Mouse (Mus musculus): ENCODE data around the gene Olfr384. TPM values are rescaled to one million over a fixed set of nuclear protein-coding genes. Genes with fewer than 3 reads are reported as not detected.
"Not testable (repeated sequence)": the region's sequence is repeated elsewhere in the genome, so short reads cannot be mapped to it uniquely, and the experiment has no call there.

The Olfr384 gene
- not detected in 2 replicates for polyA plus RNA-seq (2016; fragmentation: Nextera tagmentation; extraction: Ambion mirVana)

- peaks cover 32% of the 10 kb centered on the region; the same call in 1 of the 2 replicates for H3K9me3 ChIP-seq
- H3K4me1 ChIP-seq: no peaks in the 10 kb centered on the region
- H3K36me3 ChIP-seq (replicated peaks): no peaks in the 10 kb centered on the region
- H3K4me3 ChIP-seq: no peak within 1 kb of the TSS
- no peak within 1 kb of the TSS for H3K27ac ChIP-seq (replicated peaks)
- DNase-seq (ENCODE audit: low spot score): no peak
- no peaks in the 10 kb centered on the region for H3K27me3 ChIP-seq (replicated peaks; ENCODE audit: low read depth, poor library complexity, severe bottlenecking)
Observed at GRCm38 (mm10) chr11:73598294-73598693, at the start of gene Olfr384. Olfr384 (plus strand) TSS chr11:73598594.

GRCm38 (mm10) chr11:73579871-73580270 is 18.5 kb upstream of the Olfr384 start:
- H3K4me1 ChIP-seq: no peaks in the 10 kb centered on the region
- H3K4me3 ChIP-seq: no peak overlapping the region
- H3K27ac ChIP-seq (replicated peaks): no peak overlapping the region
- DNase-seq (ENCODE audit: low spot score): no peak
- H3K36me3 ChIP-seq (replicated peaks): no peaks in the 10 kb centered on the region
- H3K27me3 ChIP-seq (replicated peaks; ENCODE audit: low read depth, poor library complexity, severe bottlenecking): no peaks in the 10 kb centered on the region
- peaks cover 27% of the 10 kb centered on the region for H3K9me3 ChIP-seq

- not testable (repeated sequence) for H3K36me3 ChIP-seq (replicated peaks); H3K4me1 ChIP-seq; H3K27me3 ChIP-seq (replicated peaks; ENCODE audit: low read depth, poor library complexity, severe bottlenecking); DNase-seq (ENCODE audit: low spot score); H3K4me3 ChIP-seq; H3K27ac ChIP-seq (replicated peaks)
- H3K9me3 ChIP-seq: peaks cover 25% of the 10 kb centered on the region
- WGBS: 74% methylated on average over 1 of the region's 1 CpGs
Observed at GRCm38 (mm10) chr11:73583188-73583587, 15.2 kb upstream of the Olfr384 start.

DNA sequence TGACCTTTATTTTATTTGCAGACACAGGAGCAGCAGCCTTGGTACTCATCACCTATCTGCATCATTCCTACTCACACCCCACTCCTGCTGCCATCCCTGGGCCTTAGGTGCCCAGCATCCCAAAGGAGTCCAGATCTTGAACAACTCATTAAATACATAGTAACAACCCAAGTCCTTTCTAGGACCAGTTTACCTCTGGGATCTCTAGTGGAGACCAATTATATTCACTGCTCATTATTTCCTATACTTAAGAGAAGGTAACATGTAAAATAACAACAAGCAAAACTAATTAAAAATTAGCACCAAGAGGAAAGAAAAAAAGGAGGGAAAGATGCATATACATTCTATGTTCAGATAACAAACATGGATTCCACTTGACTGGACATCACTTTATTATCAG is 5.5 kb upstream of the Olfr384 start, which contains the start of gene Olfr385:
Gene Olfr385, minus strand, starts transcription at position 101 of the 400 bp plus-strand sequence.
- Histone ChIP-seq H3K9me3 (peaks cover 30% of the 10 kb centered on the region; the same call in 1 of the 2 replicates), H3K4me1 (no peaks in the 10 kb centered on the region), H3K27ac (replicated peaks) (no peak within 1 kb of the TSS), H3K36me3 (replicated peaks) (no peaks in the 10 kb centered on the region), H3K4me3 (no peak within 1 kb of the TSS), H3K27me3 (replicated peaks; ENCODE audit: low read depth, poor library complexity, severe bottlenecking) (no peaks in the 10 kb centered on the region)
- DNase-seq (ENCODE audit: low spot score): no peak

Other genes starting within 250 kb of the Olfr384 start
- not detected in 2 replicates for gene Olfr20, start 247.8 kb upstream of the Olfr384 start, polyA plus RNA-seq (2016; fragmentation: Nextera tagmentation; extraction: Ambion mirVana)
- gene Olfr376, start 227.3 kb upstream of the Olfr384 start, polyA plus RNA-seq (2016; fragmentation: Nextera tagmentation; extraction: Ambion mirVana): not detected in 2 replicates
- gene Olfr1, start 199.0 kb upstream of the Olfr384 start, polyA plus RNA-seq (2016; fragmentation: Nextera tagmentation; extraction: Ambion mirVana): not detected in 2 replicates
- gene Olfr378, start 170.1 kb upstream of the Olfr384 start, polyA plus RNA-seq (2016; fragmentation: Nextera tagmentation; extraction: Ambion mirVana): not detected in 2 replicates
- gene Olfr380, start 141.1 kb upstream of the Olfr384 start, polyA plus RNA-seq (2016; fragmentation: Nextera tagmentation; extraction: Ambion mirVana): not detected in 2 replicates
- gene Olfr381, start 107.0 kb upstream of the Olfr384 start, polyA plus RNA-seq (2016; fragmentation: Nextera tagmentation; extraction: Ambion mirVana): not detected in 2 replicates
- not detected in 2 replicates for gene Olfr382, start 81.4 kb upstream of the Olfr384 start, polyA plus RNA-seq (2016; fragmentation: Nextera tagmentation; extraction: Ambion mirVana)
- gene Olfr385, start 5.6 kb upstream of the Olfr384 start, polyA plus RNA-seq (2016; fragmentation: Nextera tagmentation; extraction: Ambion mirVana): not detected in 2 replicates
- gene Zfp735, start 90.2 kb downstream of the Olfr384 start, polyA plus RNA-seq (2016; fragmentation: Nextera tagmentation; extraction: Ambion mirVana): not detected in 2 replicates
- not detected in 2 replicates for gene Olfr389, start 182.1 kb downstream of the Olfr384 start, polyA plus RNA-seq (2016; fragmentation: Nextera tagmentation; extraction: Ambion mirVana)
- not detected in 2 replicates for gene Olfr390, start 184.4 kb downstream of the Olfr384 start, polyA plus RNA-seq (2016; fragmentation: Nextera tagmentation; extraction: Ambion mirVana)
- gene Olfr391-ps, start 204.5 kb downstream of the Olfr384 start, polyA plus RNA-seq (2016; fragmentation: Nextera tagmentation; extraction: Ambion mirVana): not detected in 2 replicates
- not detected in 2 replicates for gene Olfr392, start 218.5 kb downstream of the Olfr384 start, polyA plus RNA-seq (2016; fragmentation: Nextera tagmentation; extraction: Ambion mirVana)